Mouse (Mus musculus) forebrain, embryonic 13.5 days (tissue): ENCODE data around the gene Ercc6. TPM values are rescaled to one million over a fixed set of nuclear protein-coding genes. Genes with fewer than 3 reads are reported as not detected.

ENCODE experiments used
- ATAC-seq: fragments of 200-750 bp; cut with Nextera tagmentation; 2 replicates; pipeline ENCODE4 v1.8.0; 2017
- H3K27ac ChIP-seq: fragments of 300-500 bp; sonication (generic); 2 replicates; pipeline ENCODE4 v1.5.1; 2015; ENCODE audit warnings: inconsistent platforms, mild to moderate bottlenecking, moderate library complexity
- H3K27me3 ChIP-seq: fragments of 300-500 bp; sonication (generic); 2 replicates; pipeline ENCODE4 v1.6.1; 2015; ENCODE audit warnings: mild to moderate bottlenecking, inconsistent platforms
- H3K36me3 ChIP-seq: fragments of 300-500 bp; sonication (generic); 2 replicates; pipeline ENCODE4 v1.6.1; 2015; ENCODE audit warnings: mild to moderate bottlenecking, inconsistent platforms; ENCODE audit not compliant: poor library complexity, severe bottlenecking
- H3K4me1 ChIP-seq: fragments of 300-500 bp; sonication (generic); 2 replicates; pipeline ENCODE4 v1.6.1; 2015; ENCODE audit warnings: inconsistent platforms
- H3K4me2 ChIP-seq: fragments of 300-500 bp; sonication (generic); 2 replicates; pipeline ENCODE4 v1.6.1; 2015; ENCODE audit warnings: inconsistent platforms, mild to moderate bottlenecking, moderate library complexity
- H3K4me3 ChIP-seq: fragments of 300-500 bp; sonication (generic); 2 replicates; pipeline ENCODE4 v1.5.1; 2015; ENCODE audit warnings: mild to moderate bottlenecking, inconsistent platforms
- H3K9ac ChIP-seq: fragments of 300-500 bp; sonication (generic); 2 replicates; pipeline ENCODE4 v1.6.1; 2015; ENCODE audit warnings: mild to moderate bottlenecking, inconsistent platforms
- H3K9me3 ChIP-seq: fragments of 300-500 bp; sonication (generic); replicated peaks from 2 replicates; pipeline ENCODE4 v1.6.1; 2016; ENCODE audit warnings: inconsistent platforms
- WGBS: fragments of 180-500 bp; shearing (Covaris S2); methylation state at CpG from one replicate; pipeline ENCODE4 v1.1.7; 2015; 5-methylcytosine and 5-hydroxymethylcytosine counted together
- polyA plus RNA-seq: library from polyadenylated mRNA; unstranded; fragments of >200 nt; fragmentation: Nextera tagmentation; extraction: Ambion mirVana; gene quantifications from 2 replicates; pipeline ENCODE4 v1.2.1, GENCODE M21; 2015

Ercc6 gene
- polyA plus RNA-seq, 1 experiment from 2014 or later: 25.2 TPM

DNA sequence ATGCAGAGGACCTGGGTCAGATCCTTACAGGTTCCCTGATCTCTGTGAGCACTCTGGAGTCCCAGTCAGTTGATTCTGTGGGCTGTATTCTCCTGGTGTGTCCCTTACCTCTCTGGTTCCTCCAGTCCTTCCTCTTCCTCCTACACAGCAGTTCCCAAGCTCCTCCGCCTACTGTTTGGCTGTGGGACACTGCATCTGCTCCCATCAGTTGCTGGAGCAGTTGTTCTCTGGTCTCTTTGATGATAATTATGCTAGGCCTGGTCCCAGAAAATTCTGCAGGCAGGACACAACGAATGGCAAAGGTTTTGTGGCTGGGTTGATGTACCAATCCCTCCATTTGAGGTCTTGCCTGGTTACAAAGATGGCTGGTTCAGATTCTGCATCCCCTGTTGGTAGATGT is 12.0 kb upstream of the Ercc6 start:
- Histone ChIP-seq H3K36me3 (no peaks in the 10 kb centered on the region), H3K9ac (no peak overlapping the region), H3K4me1 (0 out of 2 replicates have a peak, but pooled peaks cover 5% of the 10 kb centered on the region), H3K4me3 (no peak overlapping the region), H3K9me3 (no peaks in the 10 kb centered on the region), H3K27ac (no peak overlapping the region), H3K27me3 (no peaks in the 10 kb centered on the region), H3K4me2 (no peak overlapping the region)
- 69% methylated on average over 2 of the region's 2 CpGs for WGBS
- no peak for ATAC-seq

GRCm38 (mm10) chr14:32502764-32503688 is 10.3 kb upstream of the Ercc6 start:
- Histone ChIP-seq H3K9me3 (no peaks in the 10 kb centered on the region), H3K4me1 (0 out of 2 replicates have a peak, but pooled peaks cover 5% of the 10 kb centered on the region), H3K36me3 (no peaks in the 10 kb centered on the region), H3K27ac (no peak overlapping the region), H3K4me3 (no peak overlapping the region), H3K9ac (no peak overlapping the region), H3K27me3 (no peaks in the 10 kb centered on the region), H3K4me2 (peak overlapping the region; percentile 24; the same call in 1 of the 2 replicates)
- 52% methylated on average over 9 of the region's 9 CpGs for WGBS
- peak; percentile 57; the same call in 1 of the 2 replicates for ATAC-seq

- 89% methylated on average over 1 of the region's 1 CpGs for WGBS
- ATAC-seq: no peak
Observed at GRCm38 (mm10) chr14:32503897-32504296, 9.4 kb upstream of the Ercc6 start.

DNA sequence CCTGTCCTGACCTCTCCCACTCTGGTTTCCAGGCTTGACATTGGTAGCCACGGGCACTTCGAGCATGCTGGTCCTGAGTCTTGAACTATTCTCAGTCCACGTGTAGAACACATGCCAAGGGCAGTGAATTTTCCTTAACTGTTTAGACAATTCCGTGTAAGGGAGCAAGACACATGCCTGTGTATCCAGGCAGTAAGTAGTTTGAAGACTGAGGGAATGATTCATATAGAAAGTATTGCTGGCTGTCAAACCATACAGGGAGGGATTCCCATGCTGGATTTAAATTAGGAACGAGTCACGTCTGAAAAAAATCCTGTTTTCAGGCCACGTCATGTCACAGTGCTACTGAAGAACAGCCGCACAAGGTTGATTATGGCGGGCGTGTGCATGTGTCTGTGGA is 7.0 kb upstream of the Ercc6 start:
- no peaks in the 10 kb centered on the region for H3K9me3 ChIP-seq
- H3K27me3 ChIP-seq: no peaks in the 10 kb centered on the region; the same call in 1 of the 2 replicates
- H3K27ac ChIP-seq: no peak overlapping the region
- H3K4me1 ChIP-seq: 0 out of 2 replicates have a peak, but pooled peaks cover 5% of the 10 kb centered on the region
- 93% methylated on average over 10 of the region's 10 CpGs for WGBS
- H3K9ac ChIP-seq: no peak overlapping the region
- no peak overlapping the region for H3K4me3 ChIP-seq
- H3K36me3 ChIP-seq: no peaks in the 10 kb centered on the region
- ATAC-seq: no peak
- H3K4me2 ChIP-seq: no peak overlapping the region

More at GRCm38 (mm10) chr14:32503897-32504296, 9.4 kb upstream of the Ercc6 start:
- no peak overlapping the region for H3K9ac ChIP-seq
- 0 out of 2 replicates have a peak, but pooled peaks cover 5% of the 10 kb centered on the region for H3K4me1 ChIP-seq
- H3K27me3 ChIP-seq: no peaks in the 10 kb centered on the region; the same call in 1 of the 2 replicates
- no peaks in the 10 kb centered on the region for H3K36me3 ChIP-seq
- H3K9me3 ChIP-seq: no peaks in the 10 kb centered on the region
- H3K4me2 ChIP-seq: no peak overlapping the region
- H3K27ac ChIP-seq: no peak overlapping the region
- H3K4me3 ChIP-seq: no peak overlapping the region

DNA sequence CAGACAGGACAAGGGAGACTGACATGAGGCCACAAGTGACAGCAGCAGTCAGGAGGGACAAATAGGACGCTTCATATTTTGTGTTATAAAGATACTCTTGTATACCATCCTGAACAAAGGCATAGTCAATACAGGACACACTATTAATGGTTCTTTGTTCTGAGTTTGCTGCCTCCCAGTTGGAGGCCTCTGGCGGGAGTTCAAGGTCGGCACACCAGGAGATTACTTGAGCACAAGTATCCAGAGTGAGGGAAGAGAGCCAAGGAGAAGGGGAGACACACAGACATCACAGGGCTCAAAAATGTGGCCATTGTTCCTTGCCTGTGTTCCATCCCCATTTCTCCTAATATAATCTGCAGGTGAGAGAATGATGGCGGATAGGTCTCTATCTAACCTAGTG is 6.1 kb upstream of the Ercc6 start:
- Histone ChIP-seq H3K4me3 (no peak overlapping the region), H3K36me3 (no peaks in the 10 kb centered on the region), H3K9ac (no peak overlapping the region), H3K27me3 (no peaks in the 10 kb centered on the region; the same call in 1 of the 2 replicates), H3K4me2 (no peak overlapping the region), H3K9me3 (no peaks in the 10 kb centered on the region), H3K27ac (no peak overlapping the region), H3K4me1 (0 out of 2 replicates have a peak, but pooled peaks cover 5% of the 10 kb centered on the region)
- 73% methylated on average over 4 of the region's 4 CpGs for WGBS
- no peak for ATAC-seq

GRCm38 (mm10) chr14:32508105-32508835 is 5.1 kb upstream of the Ercc6 start:
- Histone ChIP-seq H3K9me3 (no peaks in the 10 kb centered on the region), H3K4me3 (no peak overlapping the region), H3K4me2 (no peak overlapping the region), H3K36me3 (no peaks in the 10 kb centered on the region), H3K27me3 (no peaks in the 10 kb centered on the region; the same call in 1 of the 2 replicates), H3K9ac (no peak overlapping the region), H3K27ac (no peak overlapping the region), H3K4me1 (peaks cover 8% of the 10 kb centered on the region)
- no peak for ATAC-seq
- 74% methylated on average over 10 of the region's 10 CpGs for WGBS

DNA sequence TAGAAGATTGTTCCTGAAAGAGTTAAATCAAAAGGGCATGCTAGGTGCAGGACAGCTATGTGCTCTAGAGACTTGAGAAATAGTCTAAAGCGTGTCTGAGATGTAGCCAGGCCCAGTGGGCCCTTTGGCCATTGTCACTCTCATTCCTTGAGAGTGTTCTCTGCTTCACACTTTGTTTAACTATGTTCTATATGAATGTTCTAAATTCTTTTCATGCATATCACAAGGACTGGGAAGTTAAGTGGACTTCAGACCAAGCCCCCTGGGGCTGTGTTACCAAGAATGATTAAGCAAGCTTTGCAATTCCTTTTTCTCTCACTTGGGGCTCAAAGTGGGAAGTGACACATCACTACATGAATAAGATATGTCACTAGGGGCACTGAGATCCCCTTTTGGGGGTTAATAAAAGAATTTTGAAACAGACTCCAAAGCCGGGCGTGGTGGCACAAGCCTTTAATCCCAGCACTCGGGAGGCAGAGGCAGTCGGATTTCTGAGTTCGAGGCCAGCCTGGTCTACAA is 3.8 kb upstream of the Ercc6 start:
- H3K36me3 ChIP-seq: no peaks in the 10 kb centered on the region
- no peak overlapping the region for H3K4me3 ChIP-seq
- H3K4me1 ChIP-seq: peaks cover 13% of the 10 kb centered on the region
- H3K27ac ChIP-seq: no peak overlapping the region
- WGBS: 83% methylated on average over 6 of the region's 6 CpGs
- H3K27me3 ChIP-seq: no peaks in the 10 kb centered on the region; the same call in 1 of the 2 replicates
- no peaks in the 10 kb centered on the region for H3K9me3 ChIP-seq
- H3K9ac ChIP-seq: no peak overlapping the region
- no peak overlapping the region for H3K4me2 ChIP-seq
- ATAC-seq: no peak

DNA sequence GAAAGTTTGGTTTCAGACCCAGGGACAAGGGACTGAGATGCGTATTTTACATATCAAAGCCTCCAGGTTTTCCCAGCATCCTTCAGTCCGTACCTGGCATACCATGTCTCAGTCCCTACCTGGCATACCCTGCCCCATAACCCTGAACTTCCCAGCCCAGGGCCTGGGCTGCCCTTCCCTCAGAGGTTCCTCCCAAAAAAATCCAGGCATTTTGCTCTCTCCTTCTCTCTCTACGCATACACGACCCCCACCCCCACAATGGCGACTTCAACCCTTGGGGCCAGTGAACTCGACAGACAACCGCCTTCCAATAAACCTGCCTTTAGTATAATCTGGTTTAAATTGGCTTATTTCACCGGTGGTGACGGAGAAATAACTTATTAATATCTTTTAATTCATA is 409 bp upstream of the Ercc6 start:
- H3K4me3 ChIP-seq: peak overlapping the region; percentile 68
- WGBS: 37% methylated on average over 9 of the region's 9 CpGs
- H3K9ac ChIP-seq: peak overlapping the region; percentile 78; the same call in 1 of the 2 replicates
- no peaks in the 10 kb centered on the region; the same call in 1 of the 2 replicates for H3K27me3 ChIP-seq
- H3K9me3 ChIP-seq: no peaks in the 10 kb centered on the region
- no peak overlapping the region for H3K27ac ChIP-seq
- H3K4me1 ChIP-seq: peaks cover 19% of the 10 kb centered on the region
- H3K4me2 ChIP-seq: peak overlapping the region; percentile 84
- H3K36me3 ChIP-seq: peaks cover 12% of the 10 kb centered on the region
- ATAC-seq: peak; percentile 53

DNA sequence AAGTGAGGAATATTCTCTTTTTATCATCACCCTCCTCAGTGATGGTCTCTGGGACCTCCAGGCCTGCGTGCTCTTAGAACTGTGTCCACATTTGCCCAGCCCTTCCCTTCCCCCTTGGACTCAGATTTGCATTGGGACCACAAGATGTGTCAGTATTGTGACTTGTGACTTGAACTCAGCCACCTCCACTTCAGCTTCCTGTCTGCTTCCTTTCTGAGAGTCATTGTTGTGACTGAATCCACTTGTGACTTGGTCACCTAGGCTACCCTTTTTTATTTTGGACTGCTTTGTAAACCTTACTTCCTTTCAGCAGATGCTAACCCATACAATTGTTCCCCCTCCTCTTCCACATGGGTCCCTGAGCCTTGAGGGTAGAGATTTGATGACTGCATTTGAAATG is 2.8 kb downstream of the Ercc6 start:
- Histone ChIP-seq H3K9ac (no peak overlapping the region), H3K4me1 (peaks cover 19% of the 10 kb centered on the region), H3K36me3 (peaks cover 42% of the 10 kb centered on the region), H3K4me3 (no peak overlapping the region), H3K4me2 (no peak overlapping the region), H3K27ac (no peak overlapping the region), H3K9me3 (no peaks in the 10 kb centered on the region), H3K27me3 (no peaks in the 10 kb centered on the region)
- 91% methylated on average over 1 of the region's 1 CpGs for WGBS
- no peak for ATAC-seq

- WGBS: 98% methylated on average over 2 of the region's 2 CpGs
- Histone ChIP-seq H3K36me3 (peaks cover 61% of the 10 kb centered on the region), H3K4me1 (peaks cover 15% of the 10 kb centered on the region)
Observed at GRCm38 (mm10) chr14:32518543-32518942, 5.2 kb downstream of the Ercc6 start.

GRCm38 (mm10) chr14:32520400-32520926 is 7.1 kb downstream of the Ercc6 start:
- H3K4me2 ChIP-seq: no peak overlapping the region
- H3K27me3 ChIP-seq: no peaks in the 10 kb centered on the region
- no peaks in the 10 kb centered on the region for H3K9me3 ChIP-seq
- H3K27ac ChIP-seq: no peak overlapping the region
- H3K4me3 ChIP-seq: no peak overlapping the region
- H3K4me1 ChIP-seq: no peaks in the 10 kb centered on the region
- H3K9ac ChIP-seq: no peak overlapping the region
- peaks cover 68% of the 10 kb centered on the region for H3K36me3 ChIP-seq
- WGBS: 84% methylated on average over 7 of the region's 7 CpGs
- ATAC-seq: no peak

More at GRCm38 (mm10) chr14:32518543-32518942, 5.2 kb downstream of the Ercc6 start:
- no peak overlapping the region for H3K27ac ChIP-seq
- H3K9ac ChIP-seq: no peak overlapping the region
- H3K4me3 ChIP-seq: no peak overlapping the region
- no peaks in the 10 kb centered on the region for H3K9me3 ChIP-seq
- no peaks in the 10 kb centered on the region for H3K27me3 ChIP-seq
- ATAC-seq: no peak
- H3K4me2 ChIP-seq: no peak overlapping the region
